Mouse (Mus musculus) limb, embryonic 14.5 days (tissue): ENCODE data around the gene Cst6. TPM values are rescaled to one million over a fixed set of nuclear protein-coding genes. Genes with fewer than 3 reads are reported as not detected.

ENCODE experiments used
- ATAC-seq: fragments of 200-750 bp; cut with Nextera tagmentation; 2 replicates; pipeline ENCODE4 v1.8.0; 2017; ENCODE audit warnings: low read depth, moderate number of reproducible peaks, moderate TSS enrichment; ENCODE audit not compliant: low FRiP score
- DNase-seq: peaks from one replicate; pipeline ENCODE4 v3.0.0-alpha.2; 2015; ENCODE audit warnings: low spot score
- H3K27ac ChIP-seq: fragments of 300-500 bp; sonication (generic); replicated peaks from 2 replicates; pipeline ENCODE4 v1.5.1; 2014; ENCODE audit warnings: low read depth, mild to moderate bottlenecking, low read length, moderate library complexity, mixed read lengths
- H3K27me3 ChIP-seq: fragments of 300-500 bp; sonication (generic); 2 replicates; pipeline ENCODE4 v1.6.1; 2014; ENCODE audit warnings: low read length, mixed read lengths; ENCODE audit not compliant: control insufficient read depth, insufficient read depth
- H3K36me3 ChIP-seq: fragments of 300-500 bp; sonication (generic); 2 replicates; pipeline ENCODE4 v1.6.1; 2014; ENCODE audit warnings: mild to moderate bottlenecking, low read length, moderate library complexity, mixed read lengths; ENCODE audit not compliant: control insufficient read depth, insufficient read depth
- H3K4me1 ChIP-seq: fragments of 300-500 bp; sonication (generic); 2 replicates; pipeline ENCODE4 v1.6.1; 2014; ENCODE audit warnings: antibody characterized with exemption, low read length, mixed read lengths; ENCODE audit not compliant: control insufficient read depth, insufficient read depth
- H3K4me2 ChIP-seq: fragments of 300-500 bp; sonication (generic); replicated peaks from 2 replicates; pipeline ENCODE4 v1.6.1; 2014; ENCODE audit warnings: low read depth, mild to moderate bottlenecking, low read length, moderate library complexity; ENCODE audit not compliant: severe bottlenecking
- H3K4me3 ChIP-seq: fragments of 300-500 bp; sonication (generic); replicated peaks from 2 replicates; pipeline ENCODE4 v1.5.1; 2014; ENCODE audit warnings: low read length
- H3K9ac ChIP-seq: fragments of 300-500 bp; sonication (generic); 2 replicates; pipeline ENCODE4 v1.6.1; 2014; ENCODE audit warnings: mild to moderate bottlenecking, low read depth, low read length, moderate library complexity; ENCODE audit not compliant: severe bottlenecking
- H3K9me3 ChIP-seq: fragments of 300-500 bp; sonication (generic); 2 replicates; pipeline ENCODE4 v1.6.1; 2016; ENCODE audit warnings: low read length; ENCODE audit not compliant: control insufficient read depth
- POLR2A ChIP-seq: fragments of 200-500 bp; IDR thresholded peaks from 2 replicates; pipeline ENCODE4 v1.8.0; 2012; ENCODE audit warnings: inconsistent platforms, mild to moderate bottlenecking, moderate library complexity, borderline replicate concordance; ENCODE audit not compliant: insufficient read depth, insufficient read length; ENCODE audit errors: extremely low read depth
- WGBS: fragments of 180-500 bp; shearing (Covaris S2); extraction: QIAGEN DNeasy Blood & Tissue Kit; methylation state at CpG from one replicate; pipeline ENCODE4 v1.1.7; 2014; 5-methylcytosine and 5-hydroxymethylcytosine counted together
- polyA plus RNA-seq, 2 experiments: library from polyadenylated mRNA; depleted of rRNA in 1 of 2; stranded (reverse) in 1 of 2; unstranded in 1 of 2; fragments of >200 nt; fragmentation: Nextera tagmentation in 1 of 2; extraction: Ambion mirVana in 1 of 2; gene quantifications; 2 replicates each; pipeline versions ENCODE4 v1.2.1 to v1.2.3; 2012 to 2014

Gene Cst6
- polyA plus RNA-seq, 2 experiments, result 3.0 to 8.5 TPM

- peak within 1 kb of the TSS; percentile 94 for H3K4me2 ChIP-seq
- peak within 1 kb of the TSS; percentile 94 for H3K4me3 ChIP-seq
- TF ChIP-seq POLR2A, result peak; percentile 75; the same call in 1 of the 2 replicates
- ATAC-seq (peak; percentile 96), DNase-seq (peak; percentile 97)
- peak within 1 kb of the TSS; percentile 66 for H3K9ac ChIP-seq
- peaks cover 53% of the 10 kb centered on the region for H3K36me3 ChIP-seq
- H3K4me1 ChIP-seq, result peaks cover 14% of the 10 kb centered on the region
- no peaks in the 10 kb centered on the region for H3K27me3 ChIP-seq
- no peaks in the 10 kb centered on the region for H3K9me3 ChIP-seq
- WGBS, result under 1% methylated on average over 67 of the region's 92 CpGs
- H3K27ac ChIP-seq, result peak within 1 kb of the TSS; percentile 83
Measured at GRCm38 (mm10) chr19:5366175-5367052, 17.0 kb upstream of the Cst6 start, which contains the start of gene Eif1ad. TSS of gene Eif1ad (plus strand) at chr19:5366741.

DNA sequence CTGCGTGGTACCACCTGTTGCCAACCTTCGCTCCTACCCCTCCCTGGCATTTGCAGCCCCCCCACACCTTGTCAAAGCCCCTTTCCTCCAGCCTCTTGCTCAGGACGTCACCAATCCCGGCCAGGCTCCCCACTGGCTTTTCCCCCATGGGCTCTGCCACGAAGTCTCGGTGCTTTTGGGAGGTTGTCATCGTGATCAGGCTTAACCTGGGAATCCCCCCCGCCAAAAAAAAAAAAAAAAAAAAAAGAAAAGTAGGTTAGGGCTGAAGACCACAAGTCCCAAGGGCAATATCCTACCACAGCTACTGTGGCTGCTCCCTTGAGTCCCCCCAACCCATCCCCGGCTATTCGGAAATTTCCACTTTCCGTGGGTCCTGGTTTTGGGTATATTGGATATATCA, 16.4 kb upstream of the Cst6 start:
- Histone ChIP-seq H3K36me3 (peaks cover 48% of the 10 kb centered on the region), H3K27me3 (no peaks in the 10 kb centered on the region), H3K4me1 (peaks cover 14% of the 10 kb centered on the region), H3K9me3 (no peaks in the 10 kb centered on the region), H3K4me2 (peak overlapping the region; percentile 94), H3K4me3 (peak overlapping the region; percentile 94), H3K27ac (no peak overlapping the region), H3K9ac (peak overlapping the region; percentile 66)
- TF ChIP-seq POLR2A, result no peak
- ATAC-seq, result no peak
- no peak for DNase-seq
- WGBS, result 17% methylated on average over 11 of the region's 11 CpGs

DNA sequence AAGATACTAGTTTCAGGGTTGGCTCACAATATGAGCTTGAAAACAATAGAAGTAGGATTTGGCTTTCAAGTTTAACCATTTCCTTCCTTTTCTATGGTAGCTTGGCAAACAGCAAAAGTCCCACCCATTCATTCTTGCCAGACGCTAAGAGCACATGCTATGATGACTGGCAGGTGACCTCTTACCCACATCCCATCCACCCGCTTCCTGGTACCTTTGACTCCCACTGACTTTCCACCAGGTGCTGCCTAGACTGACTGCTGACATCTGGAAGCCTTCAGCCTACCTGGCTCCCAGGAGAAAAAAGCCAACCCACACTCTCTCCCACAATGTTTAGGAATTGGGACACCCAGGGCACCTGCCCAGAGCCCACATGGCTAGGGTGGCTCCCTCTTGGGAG, 14.8 kb upstream of the Cst6 start:
- H3K4me1 ChIP-seq, result peaks cover 14% of the 10 kb centered on the region
- H3K9me3 ChIP-seq, result no peaks in the 10 kb centered on the region
- WGBS, result 78% methylated on average over 2 of the region's 2 CpGs
- no peaks in the 10 kb centered on the region for H3K27me3 ChIP-seq
- H3K27ac ChIP-seq, result no peak overlapping the region
- DNase-seq (no peak), ATAC-seq (no peak)
- peaks cover 32% of the 10 kb centered on the region for H3K36me3 ChIP-seq
- no peak overlapping the region for H3K9ac ChIP-seq
- no peak overlapping the region for H3K4me3 ChIP-seq
- TF ChIP-seq POLR2A, result no peak
- H3K4me2 ChIP-seq, result no peak overlapping the region

- Histone ChIP-seq H3K4me1 (peaks cover 6% of the 10 kb centered on the region; the same call in 1 of the 2 replicates), H3K9me3 (no peaks in the 10 kb centered on the region), H3K27me3 (no peaks in the 10 kb centered on the region), H3K9ac (no peak overlapping the region), H3K27ac (no peak overlapping the region), H3K4me2 (no peak overlapping the region), H3K36me3 (peaks cover 22% of the 10 kb centered on the region), H3K4me3 (no peak overlapping the region)
- WGBS, result 84% methylated on average over 2 of the region's 2 CpGs
- DNase-seq, result no peak
- TF ChIP-seq POLR2A, result no peak
- no peak for ATAC-seq
Measured at GRCm38 (mm10) chr19:5362186-5362585, 12.8 kb upstream of the Cst6 start.

GRCm38 (mm10) chr19:5356080-5356479, 6.7 kb upstream of the Cst6 start:
- WGBS, result no CpG with 5 or more reads among the region's 1 CpGs
- Histone ChIP-seq H3K9ac (no peak overlapping the region), H3K27ac (no peak overlapping the region), H3K36me3 (no peaks in the 10 kb centered on the region), H3K4me2 (no peak overlapping the region), H3K4me3 (no peak overlapping the region), H3K9me3 (no peaks in the 10 kb centered on the region), H3K27me3 (no peaks in the 10 kb centered on the region), H3K4me1 (no peaks in the 10 kb centered on the region)
- ATAC-seq (no peak), DNase-seq (no peak)
- TF ChIP-seq POLR2A, result no peak
